Mouse (Mus musculus) layer of hippocampus, postnatal 36 days (tissue): ENCODE results near the gene Rbbp7. TPM values are rescaled to one million over a fixed set of nuclear protein-coding genes. Genes with fewer than 3 reads are reported as not detected.

ENCODE experiments used
- DNase-seq, 2 experiments: peaks; one replicate each; pipeline ENCODE4 v3.0.0; 2022
- total RNA-seq, 2 experiments: library from RNA; stranded (reverse); gene quantifications; 2 replicates each; pipeline ENCODE4 v1.2.3; 2021

The Rbbp7 gene
- total RNA-seq, 2 experiments from 2014 or later = 154 to 164 TPM

DNA sequence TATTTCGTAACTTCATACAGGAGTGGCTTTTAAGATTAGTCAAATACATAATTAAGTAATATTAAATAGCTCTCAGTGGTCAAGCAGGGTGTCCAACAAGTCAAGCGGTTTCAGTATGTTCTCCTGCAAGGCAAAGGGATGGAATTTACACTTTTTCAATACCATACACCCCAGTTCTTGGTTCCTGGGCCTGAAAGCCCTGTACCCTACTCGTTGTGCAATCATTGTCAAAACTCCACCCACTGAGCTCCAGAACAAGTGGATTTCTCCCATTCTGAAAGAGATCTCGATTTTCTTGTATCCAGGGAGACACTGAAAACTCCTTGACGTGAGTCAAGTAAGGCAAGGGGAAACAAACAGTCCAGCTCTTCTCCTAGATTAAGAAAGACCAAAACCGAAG is 67.8 kb downstream of the Rbbp7 start:
- DNase-seq = no peak

Other genes starting within 250 kb of the Rbbp7 start
- 100 to 1,000 TPM; 156 to 165 TPM for gene Reps2, start 116.8 kb upstream of the Rbbp7 start, total RNA-seq
- 10 to 100 TPM; 23.2 to 23.8 TPM for gene Txlng, start 69.1 kb downstream of the Rbbp7 start, total RNA-seq
- 10 to 100 TPM; 30.6 to 31.7 TPM for gene Syap1, start 128.0 kb downstream of the Rbbp7 start, total RNA-seq
- gene Ctps2, start 140.8 kb downstream of the Rbbp7 start, total RNA-seq = 10 to 100 TPM; 46.1 to 51.8 TPM
- gene S100g, start 204.2 kb downstream of the Rbbp7 start, total RNA-seq = not detected